In genomic region chr11:33927321-33927720, GRCm38 (mm10) we compare ENCODE assay signal across 22 mouse cellular contexts. TPM values are rescaled to one million over a fixed set of nuclear protein-coding genes. Genes with fewer than 3 reads are reported as not detected.
DNase-seq lines count a peak whose midpoint lies in the region; ATAC-seq and TF ChIP-seq lines count a peak whose summit lies in the region.
"Had no signal": no experiment of that assay in that cellular context is flagged by ENCODE, and none has a peak within 500 bp of the region (broad histone marks: within the 10 kb centered on the region; RNA-seq: fewer than 3 reads in every experiment).

No protein-coding gene starts in this region.

- TF ChIP-seq CTCF in MEL (IDR thresholded peaks at IDR 0.05 in 2 of 3, conservative IDR thresholded peaks at IDR 0.05 in 1 of 3; ENCODE audit: control insufficient read depth in 1 of 3, insufficient read depth in 1 of 3, low read depth in 2 of 3, low read length in 3 of 3, poor library complexity in 1 of 3, severe bottlenecking in 1 of 3): no peak

- DNase-seq in adrenal gland, adult 2 months: peak; percentile 12
- DNase-seq in adrenal gland, postnatal 25 days: no peak
- DNase-seq in forebrain, embryonic 14.5 days (ENCODE audit: low spot score): peak; percentile 42
- DNase-seq in left cerebral cortex, postnatal 4 days: peak; percentile 59
- DNase-seq in left cerebral cortex, adult 18-20 months (ENCODE audit: low spot score in 2 of 2): no peak
- peak; percentile 65 for DNase-seq in MEL (ENCODE audit: low read depth, low spot score)
- no peak for DNase-seq in heart, adult 9 months (ENCODE audit: low spot score in 2 of 2)
- DNase-seq: adrenal gland, postnatal 14 days; cerebellum, adult 18-20 months; cerebellum, adult 9-11 months; gastrocnemius, postnatal 25 days; heart, adult 18-20 months; kidney, adult 18-20 months had no signal

- H3K27ac ChIP-seq in forebrain, embryonic 14.5 days (ENCODE audit: low read depth, low read length): no peak overlapping the region
- H3K27ac ChIP-seq in forebrain, embryonic 16.5 days (ENCODE audit: low read length): no peak overlapping the region
- H3K27ac ChIP-seq in MEL (ENCODE audit: control insufficient read depth, low read depth, low read length): no peak overlapping the region
- H3K27ac ChIP-seq: embryonic facial prominence, embryonic 12.5 days; embryonic facial prominence, embryonic 15.5 days; heart, embryonic 10.5 days; hindbrain, embryonic 13.5 days had no signal

- no peak for TF ChIP-seq RAD21 in MEL (IDR thresholded peaks at IDR 0.05; ENCODE audit: low read depth, low read length)

- no peaks in the 10 kb centered on the region for H3K36me3 ChIP-seq in forebrain, embryonic 14.5 days (ENCODE audit: control insufficient read depth, insufficient read depth, low read length)
- H3K36me3 ChIP-seq in forebrain, embryonic 16.5 days (ENCODE audit: control insufficient read depth, insufficient read depth): no peaks in the 10 kb centered on the region
- peaks cover 0 to 31% of the 10 kb centered on the region in 2 experiments; a peak in 2 of 4 replicates for H3K36me3 ChIP-seq in MEL (ENCODE audit: control insufficient read depth in 1 of 2, insufficient read depth in 2 of 2, low read length in 2 of 2)
- H3K36me3 ChIP-seq: embryonic facial prominence, embryonic 12.5 days; embryonic facial prominence, embryonic 15.5 days; heart, embryonic 10.5 days; hindbrain, embryonic 13.5 days had no signal

- H3K9ac ChIP-seq in forebrain, embryonic 14.5 days (ENCODE audit: low read length): no peak overlapping the region
- H3K9ac ChIP-seq in forebrain, embryonic 16.5 days (replicated peaks; ENCODE audit: low read depth, low read length): no peak overlapping the region
- no peak overlapping the region; the same call in 1 of the 2 replicates for H3K9ac ChIP-seq in MEL (ENCODE audit: control insufficient read depth, low read depth, low read length, poor library complexity, severe bottlenecking)
- H3K9ac ChIP-seq: embryonic facial prominence, embryonic 12.5 days; embryonic facial prominence, embryonic 15.5 days; hindbrain, embryonic 13.5 days had no signal

- no peaks in the 10 kb centered on the region for H3K27me3 ChIP-seq in forebrain, embryonic 14.5 days (replicated peaks; ENCODE audit: control insufficient read depth, insufficient read depth, low read length)
- no peaks in the 10 kb centered on the region for H3K27me3 ChIP-seq in forebrain, embryonic 16.5 days (replicated peaks; ENCODE audit: control insufficient read depth, insufficient read depth, low read length)
- no peaks in the 10 kb centered on the region for H3K27me3 ChIP-seq in MEL (ENCODE audit: control insufficient read depth in 1 of 2, insufficient read depth in 2 of 2, low read length in 2 of 2)
- H3K27me3 ChIP-seq: Patski had no signal

- H3K79me2 ChIP-seq in MEL (ENCODE audit: control insufficient read depth, insufficient read depth, low read length, poor library complexity): no peaks in the 10 kb centered on the region

- no peaks in the 10 kb centered on the region for H3K9me3 ChIP-seq in forebrain, embryonic 14.5 days (replicated peaks; ENCODE audit: control insufficient read depth, low read length)
- no peaks in the 10 kb centered on the region for H3K9me3 ChIP-seq in forebrain, embryonic 16.5 days (ENCODE audit: control insufficient read depth, low read length)
- H3K9me3 ChIP-seq in MEL (replicated peaks; ENCODE audit: insufficient read depth, low read length): no peaks in the 10 kb centered on the region
- H3K9me3 ChIP-seq: embryonic facial prominence, embryonic 12.5 days; embryonic facial prominence, embryonic 15.5 days; heart, embryonic 10.5 days; hindbrain, embryonic 13.5 days had no signal

- H3K4me3 ChIP-seq in forebrain, embryonic 14.5 days (ENCODE audit: low read depth, low read length): no peak overlapping the region
- H3K4me3 ChIP-seq in forebrain, embryonic 16.5 days (replicated peaks; ENCODE audit: low read length): no peak overlapping the region
- H3K4me3 ChIP-seq in MEL (ENCODE audit: control insufficient read depth in 1 of 2, insufficient read depth in 1 of 2, low read depth in 2 of 2, low read length in 2 of 2): no peak overlapping the region
- H3K4me3 ChIP-seq: embryonic facial prominence, embryonic 12.5 days; embryonic facial prominence, embryonic 15.5 days; heart, embryonic 10.5 days; hindbrain, embryonic 13.5 days had no signal

- WGBS in forebrain, embryonic 14.5 days: 56% methylated on average over 6 of the region's 6 CpGs
- WGBS in forebrain, embryonic 16.5 days: 40% methylated on average over 6 of the region's 6 CpGs

- H3K4me2 ChIP-seq in forebrain, embryonic 14.5 days (ENCODE audit: low read length): no peak overlapping the region
- no peak overlapping the region for H3K4me2 ChIP-seq in forebrain, embryonic 16.5 days (ENCODE audit: low read length)
- H3K4me2 ChIP-seq: embryonic facial prominence, embryonic 12.5 days; embryonic facial prominence, embryonic 15.5 days; hindbrain, embryonic 13.5 days had no signal

- TF ChIP-seq EP300 in MEL (IDR thresholded peaks at IDR 0.05; ENCODE audit: low read depth in 1 of 2, low read length in 2 of 2): no peak

- no peak for TF ChIP-seq POLR2A in MEL (IDR thresholded peaks at IDR 0.05; ENCODE audit: control insufficient read depth in 1 of 2, insufficient read depth in 1 of 2, low read depth in 1 of 2, low read length in 2 of 2, poor library complexity in 1 of 2)

- intact Hi-C loops in left cerebral cortex, postnatal 4 days (cut with DNase I): no loop called here

- peaks cover 3% of the 10 kb centered on the region; the same call in 1 of the 2 replicates for H3K4me1 ChIP-seq in forebrain, embryonic 14.5 days (ENCODE audit: control insufficient read depth, insufficient read depth, low read length)
- H3K4me1 ChIP-seq in forebrain, embryonic 16.5 days (replicated peaks; ENCODE audit: control insufficient read depth, insufficient read depth, low read length): peaks cover 26% of the 10 kb centered on the region
- H3K4me1 ChIP-seq in MEL (ENCODE audit: control insufficient read depth in 1 of 2, insufficient read depth in 2 of 2, low read length in 2 of 2): peaks cover 27 to 36% of the 10 kb centered on the region in 2 experiments

- no peak for ATAC-seq in forebrain, embryonic 14.5 days
- ATAC-seq in forebrain, embryonic 16.5 days: no peak
- ATAC-seq: inflammation-experienced regulatory T-cells, adult 6 months; Patski had no signal

TF ChIP-seq in MEL, 35 proteins besides CTCF, POLR2A, EP300 and RAD21:
- no peak for TF ChIP-seq MYC (IDR thresholded peaks at IDR 0.05; ENCODE audit: low read depth, low read length)
- TF ChIP-seq ETS1 (IDR thresholded peaks at IDR 0.05; ENCODE audit: low read depth, low read length): peak; percentile 55
- no peak for TF ChIP-seq USF2 (IDR thresholded peaks at IDR 0.05; ENCODE audit: borderline replicate concordance in 1 of 2, insufficient read depth in 1 of 2, low read depth in 1 of 2, low read length in 2 of 2)

RNA-seq across cellular contexts. Expression of gene Kcnmb1, which starts 35.5 kb away (rescaled TPM):
- total RNA-seq in adrenal gland, adult 2 months (2021): under 1 TPM; 0.12 to 0.21 TPM
- polyA plus RNA-seq in adrenal gland, adult 2 months (2012; rRNA removed): 0.17 and 0.27 TPM in 2 replicates
- total RNA-seq in adrenal gland, postnatal 25 days (2021): 0.15 and 0.19 TPM in 2 replicates
- polyA plus RNA-seq in forebrain, embryonic 14.5 days (2014; fragmentation: Nextera tagmentation; extraction: Ambion mirVana): 0.09 and 0.22 TPM in 2 replicates
- polyA plus RNA-seq in forebrain, embryonic 16.5 days (2015; fragmentation: Nextera tagmentation; extraction: Ambion mirVana): 0.18 and 0.20 TPM in 2 replicates
- under 1 TPM; 0.24 to 0.26 TPM for total RNA-seq in left cerebral cortex, postnatal 4 days (2021)
- total RNA-seq in left cerebral cortex, adult 18-20 months (2021): under 1 TPM; 0.21 to 0.26 TPM
- total RNA-seq in MEL (2012; rRNA removed): 0.42 and 0.85 TPM in 2 replicates
- polyA plus RNA-seq in MEL (2012; ENCODE audit: insufficient read depth in 1 of 2, insufficient read length in 2 of 2, low read depth in 1 of 2, low replicate concordance in 2 of 2, missing spikeins in 1 of 2): under 1 TPM in 1 of 2 experiments, not detected in 1; 0.15 TPM
- total RNA-seq: common myeloid progenitor, adult 5-6 weeks; hematopoietic stem cell, adult 5-6 weeks had no signal
- polyA plus RNA-seq: Patski had no signal

Comparison
In these comparisons a context has a peak if more than half of its experiments do, and no peak if none do; other contexts are left out.
1. DNase-seq: peak in adrenal gland, adult 2 months (single experiment), forebrain, embryonic 14.5 days (single experiment), left cerebral cortex, postnatal 4 days (single experiment) and MEL (single experiment); none in adrenal gland, postnatal 25 days (single experiment), left cerebral cortex, adult 18-20 months (0 of 2) and heart, adult 9 months (0 of 2).